Mouse (Mus musculus): Measurements from ENCODE around the gene Vwf.

Gene Vwf

GRCm38 (mm10) chr6:125651335-125651734 is 104.8 kb downstream of the Vwf start:
- no peak for DNase-seq

- DNase-seq = no peak
Measured at GRCm38 (mm10) chr6:125653416-125653815, 106.8 kb downstream of the Vwf start.

GRCm38 (mm10) chr6:125656921-125657320 is 110.3 kb downstream of the Vwf start:
- no peak for DNase-seq

GRCm38 (mm10) chr6:125657966-125658365 is 111.4 kb downstream of the Vwf start:
- no peak for DNase-seq

GRCm38 (mm10) chr6:125661106-125661877 is 114.7 kb downstream of the Vwf start:
- DNase-seq = no peak

GRCm38 (mm10) chr6:125663906-125664305 is 117.3 kb downstream of the Vwf start:
- no peak for DNase-seq

- DNase-seq = no peak
Measured at GRCm38 (mm10) chr6:125671835-125672234, 125.3 kb downstream of the Vwf start.

GRCm38 (mm10) chr6:125678492-125678891 is 131.9 kb downstream of the Vwf start:
- DNase-seq = no peak

- DNase-seq = no peak
Measured at GRCm38 (mm10) chr6:125680613-125681012, 134.0 kb downstream of the Vwf start.

GRCm38 (mm10) chr6:125685420-125685819 is 138.8 kb downstream of the Vwf start:
- no peak for DNase-seq

- DNase-seq = no peak
Measured at GRCm38 (mm10) chr6:125687986-125688385, 141.4 kb downstream of the Vwf start.

GRCm38 (mm10) chr6:125690057-125690703 is 143.6 kb downstream of the Vwf start, which contains the start of gene Ano2:
Gene Ano2 (plus strand): TSS chr6:125690419.
- no peak for DNase-seq

GRCm38 (mm10) chr6:125701146-125701545 is 154.6 kb downstream of the Vwf start:
- no peak for DNase-seq

GRCm38 (mm10) chr6:125711261-125711660 is 164.7 kb downstream of the Vwf start:
- no peak for DNase-seq

GRCm38 (mm10) chr6:125726408-125726807 is 179.8 kb downstream of the Vwf start:
- DNase-seq = no peak

- DNase-seq = no peak
Measured at GRCm38 (mm10) chr6:125727484-125727911, 180.9 kb downstream of the Vwf start.

- DNase-seq = no peak
Measured at GRCm38 (mm10) chr6:125729471-125729870, 182.9 kb downstream of the Vwf start.

GRCm38 (mm10) chr6:125729986-125730535 is 183.5 kb downstream of the Vwf start:
- no peak for DNase-seq

Measured in thymus, adult 18-20 months (tissue).